Mouse (Mus musculus) liver, embryonic 14.5 days (tissue): ENCODE measurements at regions not wholly inside any gene's neighbourhood (a gene's known extent, or its start where the extent isn't known, plus 50 kb on each side); places are given as distances from the start of the nearest gene placed in this dataset.

ENCODE experiments used
- ATAC-seq: fragments of 200-750 bp; cut with Nextera tagmentation; 2 replicates; pipeline ENCODE4 v1.8.0; 2017; ENCODE audit warnings: moderate number of reproducible peaks, mild to moderate bottlenecking, moderate library complexity; ENCODE audit not compliant: insufficient read depth
- DNase-seq, 3 experiments: peaks; one replicate each; pipeline ENCODE4 v3.0.0-alpha.2; 2012 to 2013; ENCODE audit warnings: low read depth in 3 of 3, low spot score in 3 of 3
- H3K27ac ChIP-seq: fragments of 300-500 bp; sonication (generic); 2 replicates; pipeline ENCODE4 v1.5.1; 2014; ENCODE audit warnings: moderate library complexity, mild to moderate bottlenecking, control low read depth, inconsistent platforms
- H3K27me3 ChIP-seq: fragments of 300-500 bp; sonication (generic); 2 replicates; pipeline ENCODE4 v1.6.1; 2014; ENCODE audit warnings: mild to moderate bottlenecking, low read length, moderate library complexity; ENCODE audit not compliant: control insufficient read depth, insufficient read depth
- H3K36me3 ChIP-seq: fragments of 300-500 bp; sonication (generic); replicated peaks from 2 replicates; pipeline ENCODE4 v1.6.1; 2014; ENCODE audit warnings: low read depth; ENCODE audit not compliant: control insufficient read depth, insufficient read depth
- H3K4me1 ChIP-seq, 2 experiments: fragments of 200-500 bp in 1 of 2; fragments of 300-500 bp in 1 of 2; sonication (generic) in 1 of 2; replicated peaks; 2 replicates each; pipeline ENCODE4 v1.6.1; 2012 to 2014; ENCODE audit warnings: antibody characterized with exemption in 1 of 2, inconsistent platforms in 1 of 2, low read length in 1 of 2; ENCODE audit not compliant: control insufficient read depth in 2 of 2, insufficient read depth in 2 of 2
- H3K4me2 ChIP-seq: fragments of 300-500 bp; sonication (generic); 2 replicates; pipeline ENCODE4 v1.6.1; 2014; ENCODE audit warnings: low read depth, mild to moderate bottlenecking, control low read depth, moderate library complexity
- H3K4me3 ChIP-seq, 2 experiments: fragments of 200-500 bp in 1 of 2; fragments of 300-500 bp in 1 of 2; sonication (generic) in 1 of 2; 2 replicates each; pipeline ENCODE4 v1.5.1; 2012 to 2014; ENCODE audit warnings: low read depth in 2 of 2, low read length in 2 of 2, mild to moderate bottlenecking in 2 of 2, control low read depth in 1 of 2, inconsistent platforms in 1 of 2, moderate library complexity in 1 of 2; ENCODE audit not compliant: insufficient read depth in 1 of 2
- H3K9ac ChIP-seq: fragments of 300-500 bp; sonication (generic); replicated peaks from 2 replicates; pipeline ENCODE4 v1.6.1; 2014; ENCODE audit warnings: mild to moderate bottlenecking, control low read depth, moderate library complexity
- H3K9me3 ChIP-seq: fragments of 300-500 bp; sonication (generic); 2 replicates; pipeline ENCODE4 v1.6.1; 2016; ENCODE audit warnings: low read length, mixed read lengths; ENCODE audit not compliant: control insufficient read depth
- CTCF ChIP-seq: IDR thresholded peaks from 2 replicates; pipeline ENCODE4 v1.5.1; 2016; ENCODE audit warnings: antibody characterized with exemption, low read depth, control low read depth
- EP300 ChIP-seq: IDR thresholded peaks from 2 replicates; pipeline ENCODE4 v1.6.1; 2016; ENCODE audit warnings: antibody characterized with exemption, low read depth
- WGBS: fragments of 180-500 bp; shearing (Covaris S2); extraction: QIAGEN DNeasy Blood & Tissue Kit; methylation state at CpG from one replicate; pipeline ENCODE4 v1.1.7; 2014; ENCODE audit not compliant: insufficient replicate concordance; 5-methylcytosine and 5-hydroxymethylcytosine counted together

GRCm38 (mm10) chr8:80264915-80265314, 207.1 kb upstream of the Hhip start:
- Histone ChIP-seq H3K4me2 (no peak overlapping the region), H3K4me1 (no peaks in the 10 kb centered on the region), H3K36me3 (no peaks in the 10 kb centered on the region), H3K27me3 (no peaks in the 10 kb centered on the region), H3K9me3 (no peaks in the 10 kb centered on the region), H3K9ac (no peak overlapping the region), H3K27ac (no peak overlapping the region), H3K4me3 (no peak overlapping the region)
- 59% methylated on average over 2 of the region's 2 CpGs for WGBS
- no peak for DNase-seq
- TF ChIP-seq CTCF: no peak
- TF ChIP-seq EP300: no peak
- no peak for ATAC-seq

- Histone ChIP-seq H3K4me3 (no peak overlapping the region), H3K36me3 (no peaks in the 10 kb centered on the region), H3K9ac (no peak overlapping the region), H3K4me2 (no peak overlapping the region), H3K9me3 (no peaks in the 10 kb centered on the region), H3K27me3 (no peaks in the 10 kb centered on the region), H3K27ac (no peak overlapping the region), H3K4me1 (no peaks in the 10 kb centered on the region)
- 63% methylated on average over 11 of the region's 11 CpGs for whole genome bisulfite sequencing
- TF ChIP-seq CTCF (no peak), EP300 (no peak)
- DNase-seq (no peak), ATAC-seq (no peak)
These were observed 205.7 kb upstream of the Hhip start for GRCm38 (mm10) chr8:80263468-80263945.

- H3K4me1 ChIP-seq: no peaks in the 10 kb centered on the region
- no peak overlapping the region for H3K4me2 ChIP-seq
- H3K36me3 ChIP-seq: no peaks in the 10 kb centered on the region
- no peak overlapping the region for H3K27ac ChIP-seq
- DNase-seq (no peak), ATAC-seq (no peak)
- no peaks in the 10 kb centered on the region for H3K27me3 ChIP-seq
- TF ChIP-seq CTCF (no peak), EP300 (no peak)
- H3K9me3 ChIP-seq: no peaks in the 10 kb centered on the region
- no peak overlapping the region for H3K9ac ChIP-seq
- WGBS: 35% methylated on average over 3 of the region's 3 CpGs
- H3K4me3 ChIP-seq: no peak overlapping the region
These were observed 205.1 kb upstream of the Hhip start for GRCm38 (mm10) chr8:80262911-80263310.

- TF ChIP-seq EP300 (no peak), CTCF (no peak)
- 31% methylated on average over 4 of the region's 4 CpGs for WGBS
These were observed 195.7 kb upstream of the Hhip start for GRCm38 (mm10) chr8:80253541-80253940.

GRCm38 (mm10) chr8:80251595-80251994, 193.8 kb upstream of the Hhip start:
- no peak overlapping the region for H3K4me2 ChIP-seq
- TF ChIP-seq EP300 (no peak), CTCF (no peak)
- DNase-seq (no peak), ATAC-seq (no peak)
- H3K9ac ChIP-seq: no peak overlapping the region
- H3K27ac ChIP-seq: no peak overlapping the region
- H3K4me1 ChIP-seq: no peaks in the 10 kb centered on the region
- H3K36me3 ChIP-seq: no peaks in the 10 kb centered on the region
- 33% methylated on average over 3 of the region's 3 CpGs for WGBS
- no peaks in the 10 kb centered on the region for H3K27me3 ChIP-seq
- no peaks in the 10 kb centered on the region for H3K9me3 ChIP-seq
- no peak overlapping the region for H3K4me3 ChIP-seq

More at GRCm38 (mm10) chr8:80253541-80253940, 195.7 kb upstream of the Hhip start:
- no peak for DNase-seq
- Histone ChIP-seq H3K36me3 (no peaks in the 10 kb centered on the region), H3K27ac (no peak overlapping the region), H3K9ac (no peak overlapping the region), H3K4me3 (no peak overlapping the region), H3K9me3 (no peaks in the 10 kb centered on the region), H3K27me3 (no peaks in the 10 kb centered on the region), H3K4me2 (no peak overlapping the region), H3K4me1 (no peaks in the 10 kb centered on the region)
- no peak for ATAC-seq
